Mouse (Mus musculus): ENCODE data around the gene Tbc1d16.

The Tbc1d16 gene

DNA sequence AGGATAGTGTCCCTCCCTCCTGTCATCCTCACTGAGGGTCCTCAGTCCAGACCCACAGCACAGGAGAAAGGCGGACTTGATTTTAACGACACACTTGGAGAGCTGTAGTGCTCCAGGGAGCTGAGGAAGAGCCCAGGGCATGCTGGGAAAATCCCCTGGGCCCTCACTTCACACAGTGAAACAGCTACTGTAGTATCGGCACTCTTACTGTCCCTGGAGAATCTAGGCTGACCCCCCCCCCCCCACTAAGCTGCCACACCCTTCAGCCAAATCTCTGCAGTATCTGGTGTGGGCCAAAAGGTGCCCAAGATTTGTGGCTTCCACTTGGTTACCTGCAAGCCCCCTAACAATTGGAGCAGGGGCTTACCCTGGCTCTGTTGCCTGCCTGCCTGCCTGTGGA, 8.7 kb upstream of the Tbc1d16 start:
- CTCF ChIA-PET = interaction anchor here (0.6 to 1.3 kb wide), 4 partner anchors 12 to 186 kb away, joined by 3 to 10 read pairs (median 4); no protein-coding TSS in a partner anchor

DNA sequence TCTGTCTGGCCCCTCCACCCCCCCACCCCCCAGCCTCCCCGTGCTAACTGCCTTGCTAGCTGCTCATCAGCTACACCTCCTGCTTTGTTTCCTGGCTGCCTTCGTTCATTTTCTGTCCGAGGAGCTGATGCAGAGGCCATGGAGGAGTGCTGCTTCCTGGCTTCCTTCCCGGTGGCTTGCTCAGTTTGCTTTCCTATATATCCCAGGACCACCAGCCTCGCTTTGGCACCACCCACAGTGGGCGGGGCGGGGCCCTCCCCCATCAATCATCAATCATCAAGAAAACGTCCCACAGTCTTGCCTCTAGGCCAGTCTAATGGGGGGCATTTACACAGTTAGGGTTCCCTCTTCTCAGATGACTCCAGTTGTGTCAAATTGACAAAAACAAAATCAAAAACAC, 8.1 kb upstream of the Tbc1d16 start:
- CTCF ChIA-PET = interaction anchor here (1.3 kb wide), 1 partner anchor 185 kb away, joined by 3 read pairs; no protein-coding TSS in a partner anchor

DNA sequence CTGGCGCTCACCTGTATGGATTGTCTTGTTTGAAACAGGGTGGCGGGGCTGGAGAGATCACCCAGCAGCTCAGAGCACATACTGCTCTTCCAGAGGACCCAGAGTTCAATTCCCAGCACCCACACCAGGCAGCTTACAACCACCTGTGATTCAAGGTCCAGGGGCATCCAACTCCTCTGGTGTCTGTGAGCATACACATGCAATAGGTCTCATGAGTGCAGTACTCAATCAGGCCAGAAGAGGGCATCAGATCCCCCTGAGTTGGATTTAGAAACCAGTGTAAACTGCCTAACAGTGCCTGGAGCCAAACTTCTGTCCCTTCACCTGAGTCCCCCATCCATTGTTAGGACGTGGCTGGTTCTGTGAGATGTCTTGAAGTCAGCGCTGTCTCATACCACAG, 7.3 kb upstream of the Tbc1d16 start:
- CTCF ChIA-PET = no interaction called here

DNA sequence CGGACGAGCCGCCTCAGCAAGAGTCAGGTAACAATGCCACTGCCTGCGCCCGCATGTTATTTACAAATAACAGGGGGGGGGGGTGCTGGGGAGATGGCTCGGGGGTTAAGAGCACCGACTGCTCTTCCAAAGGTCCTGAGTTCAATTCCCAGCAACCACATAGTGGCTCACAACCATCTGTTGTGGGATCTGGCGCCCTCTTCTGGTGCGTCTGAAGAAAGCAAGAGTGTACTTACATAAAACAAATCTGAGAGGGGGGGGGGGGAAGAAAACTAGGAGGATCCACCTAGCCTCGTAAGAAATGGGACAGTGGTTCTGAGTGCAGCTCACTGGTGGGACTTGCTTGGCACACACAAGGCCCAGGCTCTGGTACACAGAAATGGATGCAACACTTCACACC, 6.5 kb upstream of the Tbc1d16 start:
- CTCF ChIA-PET = no interaction called here

DNA sequence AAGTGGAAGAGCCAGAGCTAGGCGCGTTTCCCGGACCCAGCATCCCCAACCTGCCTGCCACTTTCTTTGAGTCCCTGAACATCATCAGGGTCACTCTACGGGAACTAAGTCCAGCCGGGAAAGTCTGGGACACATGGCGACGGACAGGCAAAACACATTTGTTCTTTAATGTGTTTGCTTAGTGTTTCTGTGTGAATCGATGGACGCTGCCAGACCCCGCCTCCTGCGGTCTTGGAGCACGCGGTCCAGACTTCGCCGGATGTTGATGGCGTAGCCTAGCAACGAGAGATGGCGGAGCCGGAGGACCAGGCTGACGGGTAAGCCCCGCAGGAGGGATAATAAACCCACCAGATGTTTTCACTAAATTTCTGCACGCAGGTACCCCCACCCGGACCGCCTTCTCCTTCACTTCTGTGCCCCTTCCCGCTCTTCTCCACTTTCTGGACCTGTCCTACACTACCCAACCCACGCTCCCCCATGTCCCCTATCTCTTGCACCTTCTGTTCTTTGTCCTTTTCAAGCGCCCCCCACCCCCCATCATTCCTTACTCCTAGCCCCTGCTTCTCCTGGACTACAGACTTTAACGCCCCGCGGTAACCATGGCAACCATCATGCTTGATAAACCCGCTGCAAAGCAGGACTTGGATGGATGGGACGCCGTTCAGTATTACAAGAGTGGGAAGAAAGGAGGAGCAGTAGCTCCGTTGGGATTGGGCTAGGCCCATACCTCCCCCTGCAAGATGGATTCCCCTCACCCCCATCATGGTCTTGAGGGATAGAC, 737 bp upstream of the Tbc1d16 start:
- CTCF ChIA-PET = interaction anchor here (0.7 kb wide), 1 partner anchor 205 kb away, joined by 7 read pairs; no protein-coding TSS in a partner anchor

DNA sequence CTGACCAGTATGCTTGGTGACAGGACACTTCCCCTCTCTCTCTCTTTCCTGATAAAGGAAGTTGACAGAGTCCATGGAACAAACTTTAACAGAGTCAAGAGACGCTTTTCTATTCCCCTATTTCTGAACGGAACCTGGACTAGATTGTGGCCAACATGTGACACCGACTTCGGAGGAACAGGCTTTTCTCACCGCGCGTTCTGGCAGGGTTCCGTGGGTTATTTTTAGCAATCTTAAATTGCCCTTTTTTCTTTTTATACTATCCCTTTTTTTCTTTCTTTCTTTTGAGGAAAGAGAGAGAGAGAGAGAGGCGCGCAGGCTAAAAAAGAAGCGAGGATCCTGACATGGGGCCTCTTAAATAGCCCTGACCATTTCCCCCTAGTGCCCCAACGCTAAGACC, 708 bp downstream of the Tbc1d16 start:
- CTCF ChIA-PET = interaction anchor here (1.2 kb wide), 1 partner anchor 11 kb away, joined by 3 read pairs; no protein-coding TSS in a partner anchor

DNA sequence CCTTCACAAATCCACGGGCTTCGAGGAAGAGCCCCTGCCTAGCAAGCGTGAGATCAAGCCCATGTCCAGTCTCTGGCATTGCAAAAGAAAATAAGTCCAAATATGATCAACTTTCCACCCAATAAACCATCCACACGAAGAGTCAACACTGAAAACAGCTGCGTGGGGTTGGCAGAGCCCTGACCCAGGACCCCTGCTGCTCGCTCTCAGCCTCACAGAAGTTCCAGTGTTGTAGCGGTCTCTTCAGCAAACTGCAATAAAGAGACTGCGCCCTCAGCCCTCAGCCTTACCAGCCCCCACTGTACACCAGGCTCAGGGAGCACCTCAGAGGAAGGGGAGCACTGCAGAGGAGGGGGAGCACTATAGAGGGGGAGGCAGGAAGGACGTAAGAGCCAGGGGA, 2.7 kb downstream of the Tbc1d16 start:
- CTCF ChIA-PET = no interaction called here

DNA sequence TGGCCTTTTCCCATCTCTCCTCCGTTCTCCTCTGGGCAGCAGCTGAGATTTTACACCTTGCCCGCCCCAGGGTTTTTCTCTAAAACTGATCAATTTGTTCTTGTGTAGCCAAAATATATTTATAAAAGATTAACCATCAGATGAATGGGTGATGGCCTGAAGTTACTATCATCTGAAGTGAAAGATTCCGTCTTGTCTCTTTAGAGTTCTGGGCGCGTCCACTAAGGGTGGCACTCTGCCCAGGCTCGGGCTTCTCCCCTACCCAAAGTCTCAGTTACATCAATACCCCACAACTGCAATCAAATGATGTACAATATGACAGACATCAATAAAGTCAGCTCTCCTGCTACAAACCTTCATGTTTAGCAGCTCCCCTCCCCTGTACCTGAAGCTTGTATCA, 3.4 kb downstream of the Tbc1d16 start:
- CTCF ChIA-PET = no interaction called here

DNA sequence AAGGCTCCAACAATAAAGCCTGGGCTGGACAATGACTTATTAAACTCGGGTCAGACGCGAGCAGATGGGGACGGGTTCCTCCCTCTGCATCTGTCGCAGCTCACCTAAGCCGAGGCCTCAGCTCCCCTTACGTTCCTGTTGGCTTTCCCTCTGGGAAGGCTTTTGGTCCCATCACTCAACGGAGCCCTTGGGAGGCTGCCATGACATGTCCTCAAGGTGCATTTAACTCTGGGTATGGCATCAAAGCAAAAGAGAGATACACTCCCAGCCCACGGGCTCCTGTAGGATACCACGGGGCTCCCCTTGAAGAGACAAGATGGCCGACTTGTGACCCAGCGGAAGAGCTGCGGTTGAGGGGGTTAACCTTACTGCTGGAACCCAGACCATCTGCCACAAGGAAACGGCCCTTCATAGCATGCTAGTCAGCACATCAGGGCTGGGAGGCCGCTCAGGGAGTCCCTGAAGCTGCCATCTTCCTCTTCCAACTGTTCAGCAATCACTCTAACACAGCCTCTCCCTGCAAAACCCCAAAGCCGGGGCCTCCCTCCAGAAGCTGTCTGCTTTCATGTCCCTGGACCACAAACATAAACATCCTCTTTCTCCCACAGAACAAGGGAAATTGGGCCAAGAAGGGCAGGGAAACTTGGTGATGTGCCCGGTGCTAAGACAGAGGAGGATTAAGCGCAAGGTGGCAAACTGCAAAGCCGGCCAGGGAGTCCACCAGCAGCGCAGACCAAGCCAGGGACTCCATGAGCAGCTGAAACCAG, 5.0 kb downstream of the Tbc1d16 start:
- CTCF ChIA-PET = no interaction called here

DNA sequence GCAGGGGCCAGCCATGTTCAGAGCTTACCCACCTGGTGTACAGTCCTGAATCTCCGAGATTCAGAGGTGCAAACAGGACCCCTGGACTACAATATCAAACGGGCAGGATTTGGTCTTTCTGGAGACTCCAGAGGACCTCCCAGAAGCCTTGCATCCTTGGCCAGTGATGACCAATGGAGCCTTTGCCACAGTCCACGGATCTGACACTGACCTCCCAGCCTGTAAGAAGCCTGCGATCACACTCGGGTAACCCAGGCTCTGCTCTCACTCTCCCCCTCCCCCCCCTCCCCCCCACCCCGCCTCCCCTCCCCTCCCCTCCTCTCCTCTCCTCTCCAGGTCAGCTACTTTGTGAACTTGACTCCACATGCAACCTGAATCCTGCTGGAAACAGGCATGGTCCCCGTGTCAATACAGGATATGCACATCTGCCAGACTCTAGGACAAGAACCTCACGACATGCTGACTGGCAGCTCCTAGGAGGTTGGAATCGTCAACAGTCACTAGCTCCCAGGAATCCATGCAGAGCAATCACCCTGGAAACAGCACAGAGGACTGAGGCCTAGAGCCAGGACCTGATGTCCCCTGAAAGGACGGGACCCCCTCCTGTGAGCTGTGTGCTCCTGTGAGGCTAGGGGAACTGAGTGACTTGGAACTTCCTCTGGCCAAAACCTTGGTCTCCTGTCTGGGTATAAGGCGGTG, 6.3 kb downstream of the Tbc1d16 start:
- CTCF ChIA-PET = no interaction called here

DNA sequence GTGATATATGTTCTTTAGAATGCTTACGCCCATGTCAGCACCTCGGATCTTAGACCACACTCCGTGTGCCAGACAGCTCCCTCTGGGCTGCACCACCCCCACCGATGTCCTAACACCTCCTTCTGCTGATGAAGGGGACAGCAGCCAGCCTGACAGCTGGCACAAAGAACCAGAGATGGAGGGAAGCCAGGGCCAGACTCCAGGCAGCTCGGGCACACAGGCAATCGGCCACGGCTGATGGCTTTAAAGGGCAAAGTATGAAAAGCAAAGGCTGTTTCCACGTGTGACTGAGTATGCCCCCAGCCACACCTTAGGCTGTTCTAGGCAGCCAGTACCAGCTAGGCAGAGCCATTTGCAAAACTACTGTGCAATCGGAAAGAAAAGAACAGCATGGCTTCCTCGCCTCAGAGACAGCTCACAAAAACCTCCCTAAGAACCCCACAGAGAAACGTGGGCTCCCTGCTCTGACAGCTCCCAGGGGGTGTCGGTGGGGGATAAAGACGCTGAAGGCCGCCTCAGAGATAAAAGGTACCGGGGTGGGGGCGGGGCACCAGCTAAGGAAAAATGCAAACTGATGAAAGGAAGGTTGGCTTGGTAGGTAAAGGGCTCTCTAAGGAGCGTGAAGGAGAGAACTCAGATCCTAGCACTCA, 8.4 kb downstream of the Tbc1d16 start:
- CTCF ChIA-PET = no interaction called here

DNA sequence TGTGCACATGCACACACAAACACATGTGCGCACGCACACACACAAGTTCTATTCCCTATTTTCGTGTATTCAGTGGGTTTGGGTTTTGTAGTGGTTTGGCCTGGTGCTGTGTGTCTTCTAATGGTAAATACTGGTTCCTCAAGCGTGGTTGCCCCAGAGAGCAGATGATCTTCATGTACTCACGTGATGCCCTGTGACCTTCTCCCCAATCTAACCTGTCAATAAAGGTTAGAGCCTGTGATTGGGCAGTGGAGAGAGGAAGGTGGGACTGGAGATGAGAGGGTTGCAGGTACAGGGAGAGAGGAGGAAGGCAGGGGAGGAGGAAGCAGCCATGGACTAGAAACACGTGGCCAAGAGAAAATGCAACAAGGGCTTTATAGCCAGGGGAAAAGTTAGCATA, 10.4 kb downstream of the Tbc1d16 start:
- CTCF ChIA-PET = no interaction called here

DNA sequence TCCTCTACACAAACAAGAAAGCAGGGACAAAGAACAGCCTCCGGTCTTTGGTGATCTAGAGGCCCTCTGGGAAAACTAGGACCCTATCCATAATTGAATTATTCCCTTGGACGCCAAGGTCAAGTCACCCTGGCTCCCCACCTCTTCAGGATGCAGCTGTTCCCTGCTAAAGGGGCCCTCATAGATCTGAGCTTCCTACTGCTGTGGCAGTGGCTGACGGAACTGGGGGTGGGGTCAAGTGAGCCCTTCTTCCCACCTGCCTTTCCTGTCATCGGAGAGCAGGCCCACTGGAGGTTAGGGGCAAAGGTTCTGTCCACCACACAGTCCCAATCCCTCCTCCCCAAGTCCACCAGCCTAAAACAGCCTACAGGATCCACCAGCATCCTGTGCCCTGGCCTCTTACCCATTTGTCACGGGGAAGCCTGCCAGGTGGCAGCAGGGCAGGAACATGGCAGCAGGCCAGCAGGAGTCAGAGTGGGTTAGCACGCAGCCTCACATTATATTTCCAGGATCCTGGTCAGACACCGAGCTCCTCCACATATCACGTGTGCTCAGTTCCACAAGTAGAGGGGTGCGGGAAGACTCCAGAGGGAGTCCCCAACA, 12.3 kb downstream of the Tbc1d16 start:
- CTCF ChIA-PET = no interaction called here

DNA sequence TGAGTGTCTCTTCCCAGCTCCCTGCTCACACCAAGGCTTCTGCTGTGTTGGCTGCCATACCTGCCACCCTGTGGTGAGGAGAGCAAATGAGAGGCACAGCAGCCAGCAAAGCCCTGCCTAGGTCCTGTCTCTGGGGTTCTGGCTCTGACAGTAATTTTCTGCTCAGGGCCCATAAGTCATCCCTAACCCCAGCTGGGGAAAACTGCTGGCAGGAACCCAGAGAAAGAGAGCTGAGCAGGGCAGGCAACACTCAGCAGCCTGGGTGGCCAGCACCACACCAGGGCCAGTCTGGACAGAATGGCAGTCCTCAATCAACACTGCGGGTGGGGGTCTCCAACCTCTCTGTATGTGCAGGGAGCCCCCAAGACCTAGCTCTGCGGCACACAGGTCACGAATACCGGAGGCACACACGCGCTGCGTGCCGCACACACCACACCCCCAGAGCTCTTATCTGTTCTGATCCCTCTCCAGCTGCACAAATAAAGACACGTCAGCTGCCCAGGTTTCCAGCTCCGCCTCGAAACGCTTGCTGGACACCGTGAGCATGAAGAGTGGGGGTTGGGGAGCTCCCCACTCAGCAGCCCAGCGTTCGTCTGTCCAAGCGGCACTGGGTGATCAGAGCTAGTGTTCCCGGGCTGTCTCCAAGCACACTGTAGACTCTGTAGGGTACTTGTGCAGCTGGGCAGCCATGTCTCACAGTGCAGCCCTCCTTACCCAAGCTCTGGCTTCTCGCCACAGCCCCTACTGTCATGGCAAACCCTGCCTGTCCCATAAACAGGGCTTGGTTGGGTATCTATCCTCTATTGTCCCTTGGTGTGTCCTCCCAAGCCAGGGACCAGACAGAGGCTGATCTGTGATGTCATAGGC, 13.0 kb downstream of the Tbc1d16 start:
- CTCF ChIA-PET = interaction anchor here (0.6 kb wide), 1 partner anchor 9 kb away, joined by 7 read pairs; no protein-coding TSS in a partner anchor

DNA sequence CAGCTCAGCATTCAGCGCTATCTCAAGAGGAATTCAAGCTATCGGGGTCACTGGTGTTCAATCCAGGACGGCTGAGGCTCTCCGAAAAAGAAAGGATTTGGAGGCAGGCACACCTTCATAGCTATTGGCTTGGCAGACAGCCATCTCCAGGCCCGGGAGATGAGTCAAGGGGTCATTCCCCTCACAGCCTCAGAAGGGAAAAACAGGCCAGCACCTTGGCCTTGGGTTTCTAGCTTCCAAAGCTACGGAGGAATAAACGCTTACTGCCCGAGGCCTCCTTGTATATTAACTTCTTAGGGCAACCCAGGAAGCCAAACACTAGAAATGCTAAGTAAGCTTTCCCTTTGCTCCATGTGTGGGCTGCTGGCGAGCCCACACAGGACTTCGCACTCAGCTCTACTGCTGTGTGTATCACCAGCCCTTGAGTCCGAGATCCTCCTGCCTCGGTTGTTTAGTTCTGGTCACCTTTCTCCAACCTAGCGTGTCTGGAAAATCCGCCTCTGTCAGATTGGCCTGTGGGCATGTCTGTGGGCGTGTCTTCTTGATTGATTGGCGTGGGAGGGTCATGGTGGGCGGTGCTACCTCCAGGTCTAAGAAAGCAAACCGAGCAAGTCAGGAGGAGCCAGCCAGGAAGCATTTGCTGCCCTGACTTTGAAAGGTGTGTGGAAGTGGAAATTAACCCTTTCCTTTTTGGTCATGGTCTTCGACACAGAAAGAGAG, 15.0 kb downstream of the Tbc1d16 start:
- CTCF ChIA-PET = interaction anchor here (0.6 kb wide), 1 partner anchor 603 kb away, joined by 12 read pairs; no protein-coding TSS in a partner anchor

DNA sequence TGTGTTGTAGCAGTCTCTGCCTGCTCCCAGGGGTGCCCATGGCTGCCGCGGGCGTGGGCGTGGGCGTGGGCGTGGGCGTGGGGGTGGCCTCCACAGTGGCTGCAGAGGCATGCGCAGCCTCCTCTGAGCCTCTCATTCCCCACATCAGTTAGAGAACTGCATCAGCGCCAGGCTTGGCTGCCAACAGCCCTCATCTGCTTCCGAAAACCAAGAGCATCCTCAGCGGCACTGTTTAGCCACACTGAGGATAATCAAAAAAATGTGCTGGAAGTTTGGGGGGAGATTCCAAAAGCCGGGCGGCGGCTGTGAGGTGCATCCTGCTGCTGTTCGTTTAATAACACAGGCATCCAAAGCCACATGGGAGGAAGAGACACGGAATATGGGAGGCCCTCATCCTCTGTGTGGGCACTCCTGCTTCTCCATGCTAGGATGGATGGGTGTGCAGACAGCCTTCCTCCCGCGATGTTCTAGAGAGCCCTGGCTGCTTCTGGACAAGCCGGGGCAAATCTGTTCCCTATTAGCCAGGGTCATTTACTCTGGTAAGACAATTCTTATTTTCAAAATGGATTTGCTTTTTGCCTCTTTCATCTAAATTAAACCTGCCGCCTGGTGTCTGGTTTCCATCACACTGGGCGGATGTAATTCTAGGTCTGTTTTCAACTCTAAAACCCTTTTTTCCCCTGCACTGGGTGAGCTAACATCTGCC, 16.5 kb downstream of the Tbc1d16 start:
- CTCF ChIA-PET = no interaction called here

DNA sequence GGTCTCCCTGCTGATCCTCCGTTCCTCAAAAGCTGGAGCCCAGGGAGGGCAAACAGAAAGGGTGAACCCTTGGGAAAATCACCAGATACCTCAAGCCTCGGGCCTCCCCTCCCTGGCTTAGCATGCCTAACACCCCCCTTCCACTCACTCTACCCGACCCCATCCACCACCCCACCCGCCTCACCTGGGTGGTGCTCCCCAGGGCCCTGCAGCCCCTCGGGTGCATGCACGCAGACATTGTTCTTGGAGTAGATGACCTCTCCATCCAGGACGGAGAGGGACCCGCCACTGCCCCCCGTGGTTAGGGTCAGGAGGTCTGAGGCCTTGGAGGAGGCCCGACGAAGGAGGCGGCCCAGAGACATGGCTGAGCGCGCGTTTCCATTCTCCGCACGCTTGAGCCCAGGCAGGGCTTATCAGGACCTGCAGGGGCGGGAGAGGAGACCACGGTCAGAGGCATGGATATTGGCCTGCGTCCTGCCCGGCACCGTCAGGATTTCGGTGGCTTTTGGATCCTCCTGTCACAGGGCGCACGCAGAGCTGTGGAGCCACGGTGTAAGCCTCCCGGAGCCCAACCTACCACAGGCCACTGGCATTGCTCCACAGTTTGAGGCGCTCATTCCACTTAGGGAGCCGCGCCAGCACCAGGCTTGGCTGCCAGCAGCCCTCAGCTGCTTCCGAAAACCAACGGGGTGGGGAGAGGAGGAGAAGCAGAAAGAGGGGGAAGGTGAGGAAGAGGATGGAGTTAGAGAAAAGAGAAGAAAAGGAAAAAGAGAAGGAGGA, 17.8 kb downstream of the Tbc1d16 start:
- CTCF ChIA-PET = interaction anchor here (0.7 kb wide), 1 partner anchor 134 kb away, joined by 4 read pairs; no protein-coding TSS in a partner anchor

DNA sequence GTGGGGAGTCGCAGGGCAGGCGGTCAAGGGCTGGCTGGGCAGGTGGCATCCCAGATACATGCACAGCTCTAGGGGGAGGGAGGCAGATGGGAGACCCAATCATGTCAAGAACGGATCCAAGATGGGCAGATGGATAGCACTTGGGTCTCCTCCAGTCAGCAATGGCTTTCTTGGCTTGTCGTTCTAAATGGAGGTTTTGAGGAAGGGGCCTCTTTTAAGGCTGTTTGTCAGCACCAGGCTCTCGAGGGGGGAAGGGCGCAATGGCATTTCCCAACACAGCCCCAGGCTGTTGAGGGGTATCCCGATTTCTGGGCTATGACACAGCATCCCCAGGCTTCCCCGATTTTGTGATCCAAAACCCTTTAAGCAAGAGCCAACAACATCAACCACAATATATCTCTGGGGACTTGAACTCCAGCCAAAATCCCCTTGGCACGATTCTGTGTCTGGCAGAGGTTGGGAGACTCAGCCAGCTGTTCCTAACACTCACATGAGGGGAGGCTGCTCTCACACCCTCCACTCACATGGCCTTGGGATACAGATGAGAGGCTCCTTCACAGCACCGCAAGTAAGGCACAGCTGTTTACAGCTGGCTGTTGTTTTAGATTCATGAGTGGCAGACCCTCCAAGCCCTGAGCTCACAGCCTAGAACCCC, 18.8 kb downstream of the Tbc1d16 start:
- CTCF ChIA-PET = no interaction called here

Measured in spleen, embryonic (tissue).